Mouse (Mus musculus) brown adipose tissue, adult 24 weeks (tissue): ENCODE measurements around the gene Brdt. TPM values are rescaled to one million over a fixed set of nuclear protein-coding genes. Genes with fewer than 3 reads are reported as not detected.

ENCODE experiments used
- H3K27ac ChIP-seq: fragments of 200-500 bp; replicated peaks from 2 replicates; pipeline ENCODE4 v1.5.1; 2012; ENCODE audit warnings: low read depth, mild to moderate bottlenecking, low read length
- H3K4me1 ChIP-seq: fragments of 200-500 bp; 2 replicates; pipeline ENCODE4 v1.6.1; 2012; ENCODE audit warnings: low read length, mixed read lengths; ENCODE audit not compliant: control insufficient read depth, insufficient read depth, insufficient read length
- H3K4me3 ChIP-seq: fragments of 200-500 bp; 2 replicates; pipeline ENCODE4 v1.5.1; 2012; ENCODE audit warnings: low read depth, mild to moderate bottlenecking, low read length, moderate library complexity; ENCODE audit not compliant: insufficient read depth
- polyA plus RNA-seq: library from polyadenylated mRNA; stranded (reverse); fragments of >200 nt; gene quantifications from 2 replicates; pipeline ENCODE4 v1.2.4, GENCODE M21; 2012; ENCODE audit not compliant: missing spikeins, insufficient read depth, insufficient read length

Brdt gene
- polyA plus RNA-seq, 1 experiment, result 2.4 TPM

DNA sequence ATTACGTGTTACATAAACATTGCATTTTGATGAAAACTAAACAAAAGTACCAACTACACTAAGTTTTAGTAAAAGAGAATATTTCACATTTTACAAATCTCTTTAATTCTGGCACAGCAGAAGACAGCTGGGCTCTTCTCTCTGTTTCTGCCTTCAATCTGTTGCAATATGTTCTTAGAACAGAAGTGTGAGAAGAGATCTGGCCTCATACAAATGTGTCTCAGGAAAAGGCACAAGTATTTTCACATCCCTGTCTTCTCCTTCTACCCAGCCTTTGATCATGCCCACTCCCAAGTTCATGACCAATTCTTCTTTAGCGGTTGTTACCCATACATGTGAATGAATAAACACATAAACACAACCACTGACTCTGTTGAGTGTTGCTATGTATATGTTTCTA is 84.1 kb downstream of the Brdt start:
- no peak overlapping the region for H3K4me3 ChIP-seq
- no peak overlapping the region for H3K27ac ChIP-seq
- H3K4me1 ChIP-seq, result no peaks in the 10 kb centered on the region

DNA sequence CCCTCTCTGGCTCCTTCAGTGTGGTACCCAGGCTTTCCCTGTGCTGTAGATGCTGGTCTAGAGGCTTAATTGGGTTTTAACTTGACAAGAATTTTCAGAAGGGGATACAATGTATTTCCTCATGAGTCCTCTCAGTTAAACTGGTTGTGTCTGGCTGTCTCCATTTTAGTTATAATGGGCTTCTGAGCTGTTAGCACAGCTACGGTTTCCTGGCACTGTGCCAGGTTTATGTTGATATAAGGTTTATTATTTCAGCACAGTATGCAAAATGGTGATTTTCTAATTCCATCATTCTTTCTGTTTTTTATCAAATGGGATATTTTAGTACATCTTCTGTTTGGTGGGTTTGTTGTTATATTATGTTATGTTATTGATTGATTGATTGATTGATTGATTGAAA is 90.7 kb downstream of the Brdt start:
- H3K4me3 ChIP-seq, result no peak overlapping the region
- H3K27ac ChIP-seq, result no peak overlapping the region
- H3K4me1 ChIP-seq, result no peaks in the 10 kb centered on the region

DNA sequence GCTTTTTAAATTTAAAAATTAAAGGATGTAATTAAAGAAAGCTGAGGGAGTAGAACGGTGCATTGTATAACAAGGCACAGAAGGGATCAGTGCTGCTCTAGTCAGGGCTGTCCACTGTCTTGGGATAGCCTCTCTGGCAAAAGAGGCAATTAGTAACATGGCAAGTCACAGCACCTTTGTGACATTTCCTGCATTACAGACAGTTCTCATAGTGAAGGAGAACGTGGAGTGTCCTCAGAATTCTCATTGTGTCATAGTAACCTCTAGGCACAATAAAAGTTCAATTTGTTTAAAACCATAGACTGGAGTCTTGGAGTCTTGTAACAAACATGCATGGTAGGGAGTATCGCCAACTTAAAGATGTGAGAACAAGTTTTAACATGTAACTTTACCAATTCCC is 100.3 kb downstream of the Brdt start, which contains the start of gene Lpcat2b:
Gene Lpcat2b (plus strand): TSS at position 301 of the 400 bp plus-strand sequence.
- Histone ChIP-seq H3K4me1 (no peaks in the 10 kb centered on the region), H3K27ac (no peak within 1 kb of the TSS), H3K4me3 (no peak within 1 kb of the TSS)

DNA sequence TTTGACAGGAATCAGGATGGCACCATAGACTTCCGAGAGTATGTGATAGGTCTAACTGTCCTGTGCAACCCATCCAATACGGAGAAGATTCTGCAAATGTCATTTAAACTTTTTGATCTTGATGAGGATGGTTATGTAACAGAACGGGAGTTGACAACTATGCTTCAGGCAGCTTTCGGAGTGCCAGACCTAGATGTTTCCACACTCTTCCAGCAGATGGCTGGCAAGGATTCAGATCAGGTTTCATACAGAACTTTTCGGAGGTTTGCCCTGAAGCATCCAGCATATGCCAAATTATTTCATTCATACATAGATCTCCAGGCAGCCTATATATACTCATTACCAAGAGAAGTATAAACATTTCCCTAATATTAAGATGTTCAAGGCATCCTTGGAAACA is 103.0 kb downstream of the Brdt start:
- Histone ChIP-seq H3K27ac (no peak overlapping the region), H3K4me3 (no peak overlapping the region), H3K4me1 (0 out of 2 replicates have a peak, but pooled peaks cover 2% of the 10 kb centered on the region)

DNA sequence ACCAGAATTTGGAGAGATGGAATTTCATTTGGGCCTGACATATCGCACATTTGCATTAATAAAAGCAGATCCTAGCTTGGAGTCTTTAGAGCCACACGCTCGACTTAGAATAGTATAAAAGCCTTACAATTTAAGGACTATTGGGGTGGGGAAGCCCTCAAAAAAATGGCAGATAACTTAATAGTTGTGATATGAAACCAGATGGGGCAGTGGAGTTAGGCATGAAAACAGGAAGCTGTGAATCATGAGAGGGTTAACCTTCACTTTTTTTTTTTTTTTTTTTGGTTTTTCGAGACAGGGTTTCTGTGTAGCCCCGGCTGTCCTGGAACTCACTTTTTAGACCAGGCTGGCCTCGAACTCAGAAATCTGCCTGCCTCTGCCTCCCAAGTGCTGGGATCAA is 105.2 kb downstream of the Brdt start:
- Histone ChIP-seq H3K27ac (no peak overlapping the region), H3K4me1 (0 out of 2 replicates have a peak, but pooled peaks cover 2% of the 10 kb centered on the region), H3K4me3 (no peak overlapping the region)

Other genes starting within 250 kb of the Brdt start
- 27.0 and 33.8 TPM in 2 replicates for gene Tgfbr3, start 41.5 kb upstream of the Brdt start, polyA plus RNA-seq
- gene Ephx4, start 71.6 kb downstream of the Brdt start, polyA plus RNA-seq, result not detected in 2 replicates
- gene Lpcat2b, start 100.4 kb downstream of the Brdt start, polyA plus RNA-seq, result not detected in 2 replicates
- gene Btbd8, start 106.8 kb downstream of the Brdt start, polyA plus RNA-seq, result 2.5 and 3.8 TPM in 2 replicates
- not detected in 2 replicates for gene Gm42669, start 176.5 kb downstream of the Brdt start, polyA plus RNA-seq
- gene 1700028K03Rik, start 203.6 kb downstream of the Brdt start, polyA plus RNA-seq, result not detected in 2 replicates